Mouse (Mus musculus) heart, embryonic 16.5 days (tissue): ENCODE measurements around the gene Elof1. TPM values are rescaled to one million over a fixed set of nuclear protein-coding genes. Genes with fewer than 3 reads are reported as not detected.

Experiments
- ATAC-seq: fragments of 200-750 bp; cut with Nextera tagmentation; replicated peaks from 2 replicates; pipeline ENCODE4 v1.8.0; 2017; ENCODE audit warnings: moderate number of reproducible peaks; ENCODE audit not compliant: insufficient read depth, low FRiP score; ENCODE audit errors: extremely low read depth
- H3K27ac ChIP-seq: fragments of 300-500 bp; sonication (generic); 2 replicates; pipeline ENCODE4 v1.5.1; 2014; ENCODE audit warnings: mild to moderate bottlenecking, low read length, control low read depth, moderate library complexity
- H3K27me3 ChIP-seq: fragments of 300-500 bp; sonication (generic); 2 replicates; pipeline ENCODE4 v1.6.1; 2014; ENCODE audit warnings: low read length, mixed read lengths; ENCODE audit not compliant: control insufficient read depth, insufficient read depth
- H3K36me3 ChIP-seq: fragments of 300-500 bp; sonication (generic); 2 replicates; pipeline ENCODE4 v1.6.1; 2014; ENCODE audit not compliant: control insufficient read depth, insufficient read depth
- H3K4me1 ChIP-seq: fragments of 300-500 bp; sonication (generic); 2 replicates; pipeline ENCODE4 v1.6.1; 2014; ENCODE audit warnings: low read length, mixed read lengths; ENCODE audit not compliant: control insufficient read depth, insufficient read depth
- H3K4me2 ChIP-seq: fragments of 300-500 bp; sonication (generic); 2 replicates; pipeline ENCODE4 v1.6.1; 2014; ENCODE audit warnings: low read depth, mild to moderate bottlenecking, control low read depth, low read length
- H3K4me3 ChIP-seq: fragments of 300-500 bp; sonication (generic); 2 replicates; pipeline ENCODE4 v1.5.1; 2014; ENCODE audit warnings: mild to moderate bottlenecking, control low read depth, low read length
- H3K9ac ChIP-seq: fragments of 300-500 bp; sonication (generic); 2 replicates; pipeline ENCODE4 v1.6.1; 2014; ENCODE audit warnings: low read length, control low read depth
- H3K9me3 ChIP-seq: fragments of 300-500 bp; sonication (generic); replicated peaks from 2 replicates; pipeline ENCODE4 v1.6.1; 2016; ENCODE audit warnings: low read length; ENCODE audit not compliant: control insufficient read depth
- WGBS: fragments of 180-500 bp; shearing (Covaris S2); extraction: QIAGEN DNeasy Blood & Tissue Kit; methylation state at CpG from one replicate; pipeline ENCODE4 v1.1.7; 2014; 5-methylcytosine and 5-hydroxymethylcytosine counted together
- polyA plus RNA-seq: library from polyadenylated mRNA; unstranded; fragments of >200 nt; fragmentation: Nextera tagmentation; extraction: Ambion mirVana; gene quantifications from 2 replicates; pipeline ENCODE4 v1.2.1, GENCODE M21; 2015

Elof1 gene
- polyA plus RNA-seq, 1 experiment from 2014 or later = 111 TPM

DNA sequence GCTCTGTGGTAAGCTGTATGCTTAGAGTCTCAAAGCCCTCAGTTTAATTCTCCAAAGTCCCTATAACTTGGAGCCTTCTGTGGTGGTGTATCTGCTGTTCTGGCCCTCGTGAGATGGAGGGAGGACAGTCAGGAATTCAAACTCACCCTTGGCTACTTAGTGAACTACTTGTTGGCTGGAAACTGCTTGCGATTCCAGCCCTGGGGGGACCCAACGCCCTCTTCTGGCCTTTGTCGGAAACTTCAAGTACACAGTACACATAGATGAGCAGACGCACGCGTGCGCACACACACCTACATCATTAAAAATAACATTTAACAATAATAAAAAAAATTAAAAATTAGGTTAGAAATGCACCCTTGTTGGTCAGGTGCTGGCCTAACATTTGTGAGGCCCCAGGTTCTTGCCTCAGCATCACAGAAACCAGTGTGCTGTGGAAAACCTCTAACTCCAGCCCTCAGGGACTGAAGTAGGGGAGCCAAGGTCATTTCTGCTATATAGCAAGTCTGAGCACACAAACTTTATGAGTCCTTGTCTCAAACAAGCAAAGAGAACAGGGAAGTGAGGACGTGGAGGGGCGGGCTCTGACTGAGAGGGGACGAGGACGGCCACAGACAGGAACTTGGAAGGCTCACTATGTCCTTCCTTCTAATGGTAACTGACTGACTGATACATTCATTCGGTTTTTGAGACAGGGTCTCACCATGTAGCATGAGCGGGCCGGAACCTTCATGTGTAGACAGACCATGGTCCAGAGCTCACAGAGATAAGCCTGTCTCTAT is 8.5 kb upstream of the Elof1 start:
- Histone ChIP-seq H3K4me2 (no peak overlapping the region), H3K27me3 (no peaks in the 10 kb centered on the region), H3K9ac (no peak overlapping the region), H3K27ac (no peak overlapping the region), H3K36me3 (no peaks in the 10 kb centered on the region), H3K4me3 (no peak overlapping the region), H3K9me3 (no peaks in the 10 kb centered on the region), H3K4me1 (no peaks in the 10 kb centered on the region)
- 85% methylated on average over 15 of the region's 15 CpGs for WGBS
- no peak for ATAC-seq

DNA sequence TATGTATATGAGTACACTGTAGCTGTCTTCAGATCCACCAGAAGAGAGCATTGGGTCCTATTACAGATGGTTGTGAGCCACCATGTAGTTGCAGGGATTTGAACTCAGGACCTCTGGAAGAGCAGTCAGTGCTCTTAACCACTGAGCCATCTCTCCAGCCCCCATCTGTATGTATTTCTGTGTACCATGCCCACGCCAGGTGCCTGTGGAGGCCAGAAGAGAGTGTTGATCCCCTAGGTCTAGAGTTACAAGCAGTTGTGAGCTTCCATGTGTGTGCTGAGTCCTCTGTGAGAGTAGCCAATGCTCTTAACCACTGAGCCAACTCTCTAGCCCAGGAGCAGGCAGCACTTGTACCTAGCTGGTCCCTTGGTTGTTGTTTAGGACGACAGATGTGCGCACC is 7.2 kb upstream of the Elof1 start:
- no peaks in the 10 kb centered on the region for H3K27me3 ChIP-seq
- H3K4me3 ChIP-seq = no peak overlapping the region
- no peaks in the 10 kb centered on the region for H3K9me3 ChIP-seq
- H3K4me1 ChIP-seq = no peaks in the 10 kb centered on the region
- ATAC-seq = no peak
- no peak overlapping the region for H3K4me2 ChIP-seq
- H3K36me3 ChIP-seq = no peaks in the 10 kb centered on the region
- H3K9ac ChIP-seq = no peak overlapping the region
- no peak overlapping the region for H3K27ac ChIP-seq
- 79% methylated on average over 3 of the region's 3 CpGs for WGBS

DNA sequence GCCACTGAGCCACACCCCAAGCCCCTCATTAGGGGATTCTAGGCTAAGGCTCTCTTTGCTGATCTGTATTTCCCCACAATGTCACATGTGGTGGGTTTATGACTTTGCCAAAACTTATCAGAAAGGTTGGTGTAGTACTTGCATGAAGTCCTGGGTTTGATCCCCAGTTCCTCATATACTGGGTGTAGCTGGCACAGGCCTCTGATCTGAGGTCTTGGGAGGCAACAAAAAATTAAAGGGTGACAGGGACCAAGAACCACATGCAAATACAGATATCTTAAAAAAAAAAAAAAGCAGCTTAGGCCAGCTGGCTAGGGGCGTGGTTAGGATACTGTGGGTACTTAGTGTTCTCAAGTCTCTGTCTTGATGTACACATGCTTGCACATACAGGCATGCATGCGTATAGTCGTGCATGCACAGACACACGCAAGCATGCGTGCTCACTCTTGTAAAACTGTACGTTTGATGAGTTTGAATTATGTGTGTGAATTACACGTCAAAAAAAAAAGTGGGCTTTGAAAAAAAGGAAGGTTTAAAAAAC is 6.2 kb upstream of the Elof1 start:
- H3K36me3 ChIP-seq = no peaks in the 10 kb centered on the region
- H3K9ac ChIP-seq = no peak overlapping the region
- no peak overlapping the region for H3K4me2 ChIP-seq
- H3K27me3 ChIP-seq = no peaks in the 10 kb centered on the region
- no peak for ATAC-seq
- H3K9me3 ChIP-seq = no peaks in the 10 kb centered on the region
- 76% methylated on average over 7 of the region's 7 CpGs for WGBS
- no peak overlapping the region for H3K27ac ChIP-seq
- H3K4me3 ChIP-seq = no peak overlapping the region
- H3K4me1 ChIP-seq = no peaks in the 10 kb centered on the region

GRCm38 (mm10) chr9:22122005-22122404 is 5.0 kb upstream of the Elof1 start:
- no peak overlapping the region for H3K27ac ChIP-seq
- no peak overlapping the region for H3K4me2 ChIP-seq
- no peaks in the 10 kb centered on the region for H3K36me3 ChIP-seq
- no peak overlapping the region for H3K4me3 ChIP-seq
- peaks cover 6% of the 10 kb centered on the region for H3K4me1 ChIP-seq
- H3K27me3 ChIP-seq = no peaks in the 10 kb centered on the region
- no peaks in the 10 kb centered on the region for H3K9me3 ChIP-seq
- no peak for ATAC-seq
- WGBS = 52% methylated on average over 3 of the region's 3 CpGs
- no peak overlapping the region for H3K9ac ChIP-seq

GRCm38 (mm10) chr9:22121545-22121944 is 4.6 kb upstream of the Elof1 start:
- Histone ChIP-seq H3K27me3 (no peaks in the 10 kb centered on the region), H3K4me1 (peaks cover 6% of the 10 kb centered on the region), H3K4me2 (no peak overlapping the region), H3K27ac (no peak overlapping the region), H3K9ac (no peak overlapping the region), H3K36me3 (no peaks in the 10 kb centered on the region), H3K4me3 (no peak overlapping the region), H3K9me3 (no peaks in the 10 kb centered on the region)
- ATAC-seq = no peak

GRCm38 (mm10) chr9:22119543-22119942 is 2.6 kb upstream of the Elof1 start:
- H3K9ac ChIP-seq = no peak overlapping the region
- H3K36me3 ChIP-seq = no peaks in the 10 kb centered on the region
- no peak for ATAC-seq
- H3K9me3 ChIP-seq = no peaks in the 10 kb centered on the region
- H3K27ac ChIP-seq = no peak overlapping the region
- H3K4me3 ChIP-seq = no peak overlapping the region
- no peak overlapping the region for H3K4me2 ChIP-seq
- WGBS = 87% methylated on average over 4 of the region's 4 CpGs
- peaks cover 15% of the 10 kb centered on the region for H3K4me1 ChIP-seq
- no peaks in the 10 kb centered on the region for H3K27me3 ChIP-seq

DNA sequence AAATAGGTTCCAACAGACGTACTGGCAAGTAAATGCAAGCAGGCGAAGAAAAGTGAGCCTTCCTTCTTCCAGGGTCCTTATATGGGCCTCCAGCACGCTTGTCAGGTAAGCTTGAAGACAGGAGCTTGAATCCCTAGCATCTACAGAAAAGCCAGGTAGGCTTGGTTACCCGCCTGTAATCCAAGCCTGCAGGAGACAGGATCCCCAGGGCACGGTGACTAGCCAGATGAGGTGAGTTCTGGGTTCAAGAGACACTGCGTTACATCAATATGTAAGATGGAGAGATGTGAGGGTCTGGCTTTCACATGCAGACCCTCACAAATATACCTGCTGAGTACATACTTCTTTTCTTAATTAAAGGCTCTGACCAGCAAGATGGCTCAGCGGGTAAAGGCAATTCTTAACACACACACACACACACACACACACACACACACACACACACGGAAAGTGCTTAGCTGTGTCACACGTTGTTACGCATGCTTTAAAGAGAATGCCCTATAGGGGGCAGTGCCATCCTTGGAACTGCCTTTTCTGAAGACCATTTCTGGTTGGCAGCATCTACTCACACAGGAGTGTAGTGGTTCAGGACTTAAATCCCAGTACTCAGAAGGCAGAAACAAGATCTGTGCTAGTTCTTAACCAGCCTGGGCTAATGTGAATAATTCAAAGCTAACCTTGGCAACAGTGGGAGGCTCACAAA is 933 bp upstream of the Elof1 start:
- Histone ChIP-seq H3K36me3 (peaks cover 9% of the 10 kb centered on the region), H3K4me3 (peak overlapping the region; percentile 91), H3K4me1 (peaks cover 15% of the 10 kb centered on the region), H3K27ac (no peak overlapping the region), H3K27me3 (no peaks in the 10 kb centered on the region), H3K4me2 (peak overlapping the region; percentile 82), H3K9me3 (no peaks in the 10 kb centered on the region), H3K9ac (peak overlapping the region; percentile 64; the same call in 1 of the 2 replicates)
- WGBS = 38% methylated on average over 10 of the region's 10 CpGs
- ATAC-seq = no peak

GRCm38 (mm10) chr9:22116086-22116485 is 886 bp downstream of the Elof1 start:
- H3K9ac ChIP-seq = peak overlapping the region; percentile 92
- H3K4me1 ChIP-seq = peaks cover 15% of the 10 kb centered on the region
- H3K9me3 ChIP-seq = no peaks in the 10 kb centered on the region
- H3K4me2 ChIP-seq = peak overlapping the region; percentile 82
- peak overlapping the region; percentile 91 for H3K4me3 ChIP-seq
- no peak overlapping the region for H3K27ac ChIP-seq
- peaks cover 24% of the 10 kb centered on the region for H3K36me3 ChIP-seq
- 22% methylated on average over 15 of the region's 15 CpGs for WGBS
- no peak for ATAC-seq
- no peaks in the 10 kb centered on the region for H3K27me3 ChIP-seq

GRCm38 (mm10) chr9:22115635-22116034 is 1.3 kb downstream of the Elof1 start:
- peak overlapping the region; percentile 92 for H3K9ac ChIP-seq
- no peak for ATAC-seq

More at GRCm38 (mm10) chr9:22115635-22116034, 1.3 kb downstream of the Elof1 start:
- 89% methylated on average over 4 of the region's 4 CpGs for WGBS
- H3K27ac ChIP-seq = no peak overlapping the region
- H3K4me2 ChIP-seq = peak overlapping the region; percentile 82
- no peaks in the 10 kb centered on the region for H3K27me3 ChIP-seq
- peaks cover 27% of the 10 kb centered on the region for H3K36me3 ChIP-seq
- H3K4me3 ChIP-seq = no peak overlapping the region
- H3K4me1 ChIP-seq = peaks cover 15% of the 10 kb centered on the region
- H3K9me3 ChIP-seq = no peaks in the 10 kb centered on the region
